Mouse (Mus musculus) left cerebral cortex, adult 11 months (tissue): Measurements from ENCODE around the gene Clec16a.
A peak's percentile ranks its signal among the peaks of the same experiment; 100 is the strongest.

Source experiments
- DNase-seq: peaks from one replicate; pipeline ENCODE4 v3.0.0; 2022; ENCODE audit warnings: low spot score

Clec16a gene

GRCm38 (mm10) chr16:10767158-10767557 lies 222.0 kb downstream of the Clec16a start:
- peak; percentile 48 for DNase-seq

GRCm38 (mm10) chr16:10768821-10769220 lies 223.7 kb downstream of the Clec16a start:
- no peak for DNase-seq

GRCm38 (mm10) chr16:10769661-10770060 lies 224.5 kb downstream of the Clec16a start:
- peak; percentile 17 for DNase-seq

GRCm38 (mm10) chr16:10770531-10771325 lies 225.6 kb downstream of the Clec16a start:
- DNase-seq, result no peak

- DNase-seq, result no peak
These were observed 226.8 kb downstream of the Clec16a start for GRCm38 (mm10) chr16:10771769-10772510.

GRCm38 (mm10) chr16:10773543-10773942 lies 228.4 kb downstream of the Clec16a start:
- DNase-seq, result no peak

- DNase-seq, result no peak
These were observed 229.6 kb downstream of the Clec16a start for GRCm38 (mm10) chr16:10774726-10775125.

GRCm38 (mm10) chr16:10776322-10776721 lies 231.2 kb downstream of the Clec16a start:
- DNase-seq, result no peak

- DNase-seq, result no peak
These were observed 232.5 kb downstream of the Clec16a start for GRCm38 (mm10) chr16:10777579-10778160.

GRCm38 (mm10) chr16:10780631-10781120 lies 235.5 kb downstream of the Clec16a start:
- no peak for DNase-seq

GRCm38 (mm10) chr16:10781862-10782371 lies 236.8 kb downstream of the Clec16a start:
- no peak for DNase-seq

GRCm38 (mm10) chr16:10782377-10783151 lies 237.4 kb downstream of the Clec16a start:
- no peak for DNase-seq

- no peak for DNase-seq
These were observed 238.0 kb downstream of the Clec16a start for GRCm38 (mm10) chr16:10783152-10783434.

GRCm38 (mm10) chr16:10783451-10783850 lies 238.3 kb downstream of the Clec16a start:
- no peak for DNase-seq

GRCm38 (mm10) chr16:10783883-10784792 lies 239.0 kb downstream of the Clec16a start:
- DNase-seq, result no peak

- peak; percentile 67 for DNase-seq
These were observed 239.7 kb downstream of the Clec16a start for GRCm38 (mm10) chr16:10784793-10785370.

GRCm38 (mm10) chr16:10785371-10786231 lies 240.5 kb downstream of the Clec16a start, which contains the start of gene Socs1:
Socs1 (minus strand) TSS chr16:10785536.
- peak; percentile 50 for DNase-seq

- DNase-seq, result peak; percentile 73
These were observed 241.1 kb downstream of the Clec16a start for GRCm38 (mm10) chr16:10786288-10786687.

GRCm38 (mm10) chr16:10786782-10787547 lies 241.8 kb downstream of the Clec16a start:
- DNase-seq, result no peak
